Mouse (Mus musculus) cerebellum, adult 18-20 months (tissue): ENCODE measurements around the gene Ip6k2.

ENCODE experiments used
- DNase-seq, 2 experiments: peaks; one replicate each; pipeline ENCODE4 v3.0.0; 2021

The Ip6k2 gene

GRCm38 (mm10) chr9:108783548-108784463 is at the start of gene Ip6k2:
Gene Ip6k2, plus strand, starts transcription at chr9:108783796.
- peak; percentile 97 to 98 for DNase-seq

- DNase-seq: no peak
Measured at GRCm38 (mm10) chr9:108734626-108735025, 49.0 kb upstream of the Ip6k2 start.

DNA sequence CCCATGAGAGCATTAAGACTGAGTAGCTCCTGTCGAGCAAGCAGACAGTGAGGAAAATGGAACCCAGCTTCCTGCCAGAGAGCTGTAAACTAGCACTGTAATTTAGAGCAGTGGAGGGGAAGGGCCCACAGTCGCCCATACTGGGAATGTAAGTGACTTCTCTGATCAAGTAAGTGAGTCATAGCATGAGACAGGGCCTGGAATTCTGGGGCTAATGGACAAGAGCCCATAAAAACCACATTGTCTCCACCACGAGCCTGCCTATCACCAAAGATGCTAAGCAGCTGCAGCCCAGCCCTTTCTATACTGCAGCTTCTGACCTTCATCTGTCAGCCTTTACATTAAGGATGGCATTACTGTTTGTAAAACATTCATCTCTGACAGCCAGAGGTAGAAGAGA is 44.4 kb upstream of the Ip6k2 start:
- no peak for DNase-seq

DNA sequence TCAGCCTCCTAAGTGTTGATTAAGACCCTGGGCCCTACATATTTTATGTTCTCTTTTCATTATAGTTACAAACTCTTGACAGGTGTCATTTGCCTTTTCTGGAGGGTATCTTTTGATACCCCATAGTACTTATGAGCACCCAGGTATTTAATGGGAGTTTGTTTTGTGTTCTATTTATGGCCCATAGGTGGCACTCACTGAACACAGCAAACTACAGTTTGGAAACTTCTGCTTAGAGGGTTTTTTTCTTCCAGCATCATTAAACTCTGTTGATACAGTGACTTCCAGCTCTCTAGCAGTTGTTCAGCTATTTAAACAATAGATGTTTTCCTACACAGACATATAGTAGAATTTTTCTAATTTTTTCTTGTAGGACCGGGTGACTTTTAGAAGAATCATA is 43.5 kb upstream of the Ip6k2 start:
- DNase-seq: no peak

DNA sequence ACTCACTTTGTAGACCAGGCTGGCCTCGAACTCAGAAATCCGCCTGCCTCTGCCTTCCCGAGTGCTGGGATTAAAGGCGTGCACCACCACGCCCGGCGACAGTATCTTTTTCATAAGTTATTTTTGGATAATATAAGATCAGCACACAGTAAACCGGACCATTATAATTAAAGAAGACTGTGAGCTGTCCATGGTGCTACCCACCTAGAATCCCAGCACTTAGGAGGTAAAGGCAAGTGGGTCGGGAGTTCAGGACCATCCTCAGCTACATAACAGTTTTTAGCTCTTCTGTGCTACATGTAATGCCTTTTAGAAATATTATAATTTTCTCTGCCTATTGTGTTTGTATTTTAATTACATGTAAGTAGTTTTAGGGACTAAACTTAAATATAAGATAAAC is 41.5 kb upstream of the Ip6k2 start:
- no peak for DNase-seq

DNA sequence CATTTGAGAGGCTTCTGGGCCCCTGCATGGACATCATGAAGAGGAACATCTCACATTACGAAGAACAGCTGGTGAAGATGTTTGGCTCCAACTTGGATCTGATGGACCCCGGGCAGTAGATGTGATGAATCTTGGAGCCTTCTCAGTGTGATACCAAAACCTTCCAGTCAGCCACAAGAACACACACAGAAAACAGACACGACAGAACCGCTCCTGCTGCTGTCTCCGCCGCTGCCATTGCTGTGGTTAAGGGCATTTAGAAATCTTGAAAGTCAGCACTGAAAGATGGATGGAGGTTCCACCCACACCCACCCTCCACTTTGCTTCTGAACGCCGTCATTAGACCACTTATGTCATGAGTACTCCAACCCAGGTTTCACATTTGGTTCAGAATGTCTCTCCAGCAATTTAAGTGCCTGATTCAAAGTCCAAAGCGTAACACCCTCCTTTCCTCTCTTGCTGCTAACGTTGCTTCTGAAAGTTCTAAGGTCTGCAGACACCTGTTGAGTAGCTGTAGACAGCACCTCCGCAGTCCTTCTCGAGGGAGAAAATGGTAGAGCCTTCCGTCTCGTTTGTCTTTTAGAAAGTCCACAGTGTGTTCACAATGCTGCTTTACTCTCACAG is 36.6 kb upstream of the Ip6k2 start:
- no peak for DNase-seq

- no peak for DNase-seq
Measured at GRCm38 (mm10) chr9:108747694-108748093, 35.9 kb upstream of the Ip6k2 start.

- DNase-seq: no peak
Measured at GRCm38 (mm10) chr9:108748600-108749183, 34.9 kb upstream of the Ip6k2 start.

GRCm38 (mm10) chr9:108750616-108751015 is 33.0 kb upstream of the Ip6k2 start:
- DNase-seq: no peak

DNA sequence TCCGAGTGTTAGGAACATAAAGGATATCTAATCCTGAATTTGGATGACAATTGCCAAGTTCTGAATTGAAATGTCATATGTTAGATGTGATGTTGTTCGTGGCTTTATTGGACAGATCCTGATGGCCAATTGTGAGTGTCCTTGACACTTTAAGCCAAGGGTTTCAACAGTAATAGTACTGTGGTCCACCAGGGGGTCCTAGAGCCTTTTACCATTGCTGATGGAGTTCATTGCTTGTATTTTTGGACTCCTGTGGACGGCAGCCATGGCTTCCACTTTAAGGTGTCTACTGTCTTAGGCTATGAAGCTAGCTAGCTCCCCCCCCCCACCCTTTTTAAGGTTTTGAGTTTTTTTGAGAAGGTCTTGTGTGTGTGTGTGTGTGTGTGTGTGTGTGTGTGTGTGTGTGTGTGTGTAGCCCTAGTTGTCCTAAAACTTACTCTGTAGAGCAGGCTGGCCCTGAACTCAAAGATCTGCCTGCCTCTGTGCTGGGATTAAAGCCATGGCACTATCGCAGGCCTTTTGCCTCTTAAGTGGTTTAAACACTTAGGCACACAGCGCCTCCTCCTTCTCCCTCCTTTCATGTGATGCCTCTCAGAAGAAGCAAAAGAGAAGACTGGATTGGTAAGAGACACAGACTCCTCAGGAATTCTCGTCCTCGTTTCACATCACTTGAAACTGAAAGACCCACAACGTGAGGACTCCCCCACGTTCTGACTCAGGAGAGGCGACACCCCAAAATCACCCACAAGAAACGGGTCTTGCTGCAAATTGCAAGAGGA is 31.3 kb upstream of the Ip6k2 start:
- no peak for DNase-seq

DNA sequence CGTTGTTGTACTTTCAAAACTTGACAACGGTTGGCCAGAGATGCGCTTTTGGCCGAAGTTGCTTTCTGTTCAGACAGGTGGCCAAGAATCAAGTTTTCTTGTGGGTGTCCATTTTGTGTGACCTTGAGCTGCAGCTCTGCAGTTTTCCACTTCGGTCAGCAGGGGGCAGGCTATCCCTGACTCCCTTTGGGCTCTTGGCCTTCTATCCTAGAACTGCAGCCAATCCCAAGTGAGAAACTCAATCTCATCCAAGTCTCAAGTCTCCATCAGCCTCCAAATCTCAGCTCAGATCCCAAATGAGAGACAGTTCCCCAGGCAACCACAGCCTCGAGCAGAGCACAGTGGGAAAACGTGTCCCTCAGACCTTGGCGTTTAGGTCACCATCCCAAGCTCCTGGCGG is 30.3 kb upstream of the Ip6k2 start:
- peak; percentile 75 to 85 for DNase-seq

DNA sequence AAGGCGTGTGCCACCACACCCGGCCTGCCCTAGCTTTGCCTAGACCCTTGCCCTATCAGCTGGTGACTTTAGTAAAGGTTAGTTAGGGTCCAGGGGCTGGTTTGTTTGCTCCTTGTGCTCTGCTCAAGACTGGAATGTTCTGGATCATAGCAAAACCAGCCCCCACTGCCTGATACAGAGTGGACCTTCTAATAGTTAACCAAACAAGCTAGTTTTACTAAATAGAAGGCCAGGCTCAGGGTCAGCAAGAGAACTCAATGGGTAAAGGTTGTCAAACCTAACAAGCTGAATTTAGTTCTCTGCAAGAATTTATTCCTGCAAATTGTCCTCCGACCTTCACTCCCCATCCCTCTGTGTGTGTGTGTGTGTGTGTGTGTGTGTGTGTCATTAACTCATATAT is 29.6 kb upstream of the Ip6k2 start:
- no peak for DNase-seq

DNA sequence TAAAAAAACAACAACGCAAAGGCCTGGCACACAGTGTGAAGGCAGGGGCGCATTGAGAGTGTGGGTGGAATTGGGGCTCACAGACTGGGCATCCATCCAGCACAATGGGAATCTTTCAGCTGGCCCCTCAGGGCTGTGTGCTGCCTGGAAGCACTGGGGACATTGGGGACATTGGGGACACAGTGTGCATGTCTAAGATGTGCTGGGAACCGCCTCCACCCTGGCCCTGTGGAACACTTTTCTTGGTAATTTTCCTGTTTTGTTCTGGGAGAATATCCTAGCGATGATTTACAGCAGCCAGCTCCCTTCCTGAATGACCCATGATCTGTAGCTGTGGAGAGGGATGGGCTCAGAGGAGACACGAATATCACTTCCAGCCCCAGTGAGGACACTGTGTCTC is 29.2 kb upstream of the Ip6k2 start:
- peak; percentile 11 to 20 for DNase-seq

- no peak for DNase-seq
Measured at GRCm38 (mm10) chr9:108757406-108757805, 26.2 kb upstream of the Ip6k2 start.

DNA sequence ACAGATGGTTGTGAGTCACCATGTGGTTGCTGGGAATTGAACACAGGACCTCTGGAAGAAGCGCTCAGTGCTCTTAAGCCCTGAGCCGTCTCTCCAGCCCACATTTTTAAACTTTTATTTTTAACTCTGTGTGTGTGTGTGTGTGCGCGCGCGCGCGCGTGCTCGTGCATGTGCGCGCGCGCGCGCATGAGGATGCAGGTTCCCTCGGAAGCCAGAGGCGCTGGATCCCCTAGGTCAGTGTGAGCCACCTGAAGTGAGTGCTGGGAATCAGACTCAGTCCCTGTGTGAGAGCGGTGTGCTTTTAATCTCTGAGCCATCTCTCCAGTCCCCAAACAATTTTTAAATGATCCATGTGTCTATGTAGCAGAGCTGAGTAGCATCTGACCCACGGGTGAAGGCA is 24.5 kb upstream of the Ip6k2 start:
- no peak for DNase-seq

GRCm38 (mm10) chr9:108759805-108760204 is 23.8 kb upstream of the Ip6k2 start:
- DNase-seq: peak in 1 of 2 experiments; percentile 25

DNA sequence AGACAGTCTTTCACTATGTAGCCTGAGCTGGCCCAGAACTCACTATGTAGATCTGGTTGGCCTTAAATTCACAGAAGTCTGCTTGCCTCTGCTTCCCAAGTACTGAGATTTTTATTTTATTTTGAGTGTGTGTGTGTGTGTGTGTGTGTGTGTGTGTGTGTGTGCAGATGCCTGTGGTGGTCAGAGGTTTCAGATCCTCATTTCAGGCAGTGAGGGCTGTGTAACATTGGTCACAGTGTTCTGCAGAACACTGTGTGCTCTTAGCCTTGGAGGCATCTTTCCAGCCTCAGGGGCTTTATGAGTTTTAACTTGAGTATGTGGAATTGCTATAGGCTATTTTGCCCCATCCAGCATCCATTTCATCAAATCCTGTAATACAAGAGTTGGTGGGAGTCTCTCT is 22.0 kb upstream of the Ip6k2 start:
- DNase-seq: no peak

DNA sequence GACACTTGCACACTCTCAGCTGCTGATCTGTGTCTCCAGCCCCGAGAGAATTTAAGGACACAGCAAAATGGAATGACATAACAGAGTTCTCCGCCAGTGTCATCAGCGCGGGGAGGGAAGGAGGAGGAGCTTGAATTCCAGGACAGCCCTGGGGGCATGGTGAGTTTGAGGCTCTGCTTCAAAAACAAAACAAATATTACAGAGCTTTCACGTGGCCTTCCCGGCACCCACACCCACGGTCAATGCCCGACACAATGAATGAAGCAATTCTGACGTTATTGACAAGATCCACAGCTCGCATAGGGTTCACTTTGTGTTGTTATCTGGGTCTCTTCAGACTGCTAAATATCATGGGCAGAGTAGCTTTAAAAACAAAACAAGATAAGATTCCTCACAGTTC is 18.6 kb upstream of the Ip6k2 start:
- no peak for DNase-seq

DNA sequence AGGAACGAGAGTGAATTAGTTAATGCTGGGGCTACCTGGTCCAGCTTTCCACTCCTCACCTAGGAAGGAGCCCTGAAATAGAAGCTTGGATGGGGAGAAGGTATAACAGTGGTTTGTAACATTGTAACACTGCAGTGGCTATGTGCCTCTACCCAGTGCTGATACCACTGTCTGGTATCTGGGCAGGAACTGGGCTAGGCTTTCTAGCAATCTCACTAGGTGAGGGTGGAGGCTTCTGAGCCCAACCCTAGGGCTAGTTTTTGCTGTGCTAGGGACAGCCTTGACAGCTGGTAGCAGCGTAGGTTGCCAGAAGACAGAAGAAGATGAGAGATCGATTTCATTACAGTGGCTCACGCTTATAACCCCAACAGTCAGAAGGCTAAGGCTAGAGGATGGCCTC is 7.0 kb upstream of the Ip6k2 start:
- DNase-seq: no peak

DNA sequence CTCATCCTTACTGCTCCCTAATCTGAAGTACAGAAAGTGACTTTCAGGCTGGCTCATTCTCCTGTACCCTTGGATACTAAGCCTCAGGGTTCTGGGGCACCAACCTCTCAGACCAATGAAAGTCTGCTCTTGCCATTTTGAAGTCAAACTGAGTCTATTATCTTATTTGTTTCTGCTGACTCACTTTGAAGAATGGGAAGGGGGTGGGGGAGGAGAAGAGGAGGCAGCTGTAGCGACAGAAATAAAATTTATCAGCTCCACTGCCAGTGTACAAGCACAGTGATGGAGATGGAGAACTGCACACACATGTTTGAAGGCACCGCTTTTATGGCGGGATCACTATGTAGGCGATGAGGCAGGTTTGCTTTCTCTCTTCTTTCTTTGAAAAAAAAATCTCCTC is 6.3 kb upstream of the Ip6k2 start:
- DNase-seq: no peak

- no peak for DNase-seq
Measured at GRCm38 (mm10) chr9:108780959-108781358, 2.6 kb upstream of the Ip6k2 start.

- DNase-seq: no peak
Measured at GRCm38 (mm10) chr9:108781891-108782290, 1.7 kb upstream of the Ip6k2 start.

GRCm38 (mm10) chr9:108782836-108783547 is 604 bp upstream of the Ip6k2 start:
- no peak for DNase-seq
